Mouse (Mus musculus) liver, adult 2 months (tissue): ENCODE results near the gene Wnt5b. TPM values are rescaled to one million over a fixed set of nuclear protein-coding genes. Genes with fewer than 3 reads are reported as not detected.

Experiments
- DNase-seq: peaks from one replicate; pipeline ENCODE4 v3.0.0-alpha.2; 2011; ENCODE audit warnings: low read depth, low spot score; ENCODE audit errors: extremely low read depth
- H3K27ac ChIP-seq: fragments of 200-500 bp; replicated peaks from 2 replicates; pipeline ENCODE4 v1.5.1; 2012; ENCODE audit warnings: low read depth, mild to moderate bottlenecking, control low read depth, inconsistent platforms, low read length; ENCODE audit not compliant: insufficient read depth
- H3K27me3 ChIP-seq: fragments of 200-500 bp; 2 replicates; pipeline ENCODE4 v1.6.1; 2012; ENCODE audit warnings: mild to moderate bottlenecking, moderate library complexity, low read length, inconsistent platforms; ENCODE audit not compliant: control insufficient read depth, insufficient read depth
- H3K36me3 ChIP-seq: fragments of 200-500 bp; 2 replicates; pipeline ENCODE4 v1.6.1; 2012; ENCODE audit warnings: low read length, inconsistent platforms; ENCODE audit not compliant: control insufficient read depth, insufficient read depth
- H3K4me1 ChIP-seq: fragments of 200-500 bp; 2 replicates; pipeline ENCODE4 v1.6.1; 2011; ENCODE audit warnings: low read length; ENCODE audit not compliant: control insufficient read depth, insufficient read depth
- H3K4me3 ChIP-seq: fragments of 200-500 bp; 2 replicates; pipeline ENCODE4 v1.5.1; 2011; ENCODE audit warnings: low read depth, mild to moderate bottlenecking, control low read depth, low read length, moderate library complexity; ENCODE audit not compliant: insufficient read depth
- H3K79me2 ChIP-seq: fragments of 200-500 bp; 2 replicates; pipeline ENCODE4 v1.6.1; 2012; ENCODE audit warnings: inconsistent platforms, mild to moderate bottlenecking, low read length, moderate library complexity; ENCODE audit not compliant: control insufficient read depth, insufficient read depth
- H3K9ac ChIP-seq: fragments of 200-500 bp; 2 replicates; pipeline ENCODE4 v1.6.1; 2012; ENCODE audit warnings: low read depth, mild to moderate bottlenecking, control low read depth, inconsistent platforms, low read length
- CTCF ChIP-seq: fragments of 200-500 bp; IDR thresholded peaks from 2 replicates; pipeline ENCODE4 v1.5.1; 2011; ENCODE audit warnings: low read depth, low read length, control low read depth
- POLR2A ChIP-seq: fragments of 200-500 bp; IDR thresholded peaks from 2 replicates; pipeline ENCODE4 v1.6.1; 2011; ENCODE audit warnings: low read length, control low read depth; ENCODE audit not compliant: insufficient read depth; ENCODE audit errors: extremely low read depth
- WGBS: fragments of 180-500 bp; shearing (Covaris S2); methylation state at CpG from one replicate; pipeline ENCODE4 v1.1.7; 2018; 5-methylcytosine and 5-hydroxymethylcytosine counted together
- polyA plus RNA-seq: library from polyadenylated mRNA; depleted of rRNA; stranded (reverse); fragments of >200 nt; gene quantifications from 2 replicates; pipeline ENCODE4 v1.2.3, GENCODE M21; 2012
- total RNA-seq: library from RNA; depleted of rRNA; stranded (reverse); fragments of >200 nt; gene quantifications from 2 replicates; pipeline ENCODE4 v1.2.3, GENCODE M21; 2014

Gene Wnt5b
- total and polyA plus RNA-seq, 2 experiments, result 4.7 to 5.8 TPM

DNA sequence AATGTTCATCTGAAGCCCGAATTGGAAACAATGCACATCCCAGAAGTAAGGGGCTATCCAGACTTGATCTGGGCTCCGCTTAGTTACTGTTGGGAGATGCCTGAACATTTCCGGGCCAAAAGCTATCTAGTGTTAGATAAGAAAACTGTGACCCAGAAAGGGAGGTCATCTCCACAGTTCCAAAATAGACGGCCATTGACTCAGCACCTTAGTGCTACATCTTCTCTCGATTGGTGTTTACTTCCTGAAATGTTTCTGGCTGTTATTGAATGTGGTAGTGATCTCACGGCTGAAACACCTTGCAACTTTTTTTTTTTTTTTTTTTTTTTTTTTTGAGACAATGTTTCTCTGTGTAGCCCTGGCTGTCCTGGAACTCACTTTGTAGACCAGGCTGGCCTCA is 68.2 kb downstream of the Wnt5b start:
- Histone ChIP-seq H3K4me1 (peaks cover 16% of the 10 kb centered on the region), H3K4me3 (no peak overlapping the region), H3K36me3 (no peaks in the 10 kb centered on the region), H3K9ac (no peak overlapping the region), H3K79me2 (peaks cover 12% of the 10 kb centered on the region), H3K27ac (no peak overlapping the region), H3K27me3 (no peaks in the 10 kb centered on the region)
- DNase-seq, result no peak
- WGBS, result 40% methylated on average over 6 of the region's 6 CpGs
- TF ChIP-seq POLR2A (no peak), CTCF (no peak)

DNA sequence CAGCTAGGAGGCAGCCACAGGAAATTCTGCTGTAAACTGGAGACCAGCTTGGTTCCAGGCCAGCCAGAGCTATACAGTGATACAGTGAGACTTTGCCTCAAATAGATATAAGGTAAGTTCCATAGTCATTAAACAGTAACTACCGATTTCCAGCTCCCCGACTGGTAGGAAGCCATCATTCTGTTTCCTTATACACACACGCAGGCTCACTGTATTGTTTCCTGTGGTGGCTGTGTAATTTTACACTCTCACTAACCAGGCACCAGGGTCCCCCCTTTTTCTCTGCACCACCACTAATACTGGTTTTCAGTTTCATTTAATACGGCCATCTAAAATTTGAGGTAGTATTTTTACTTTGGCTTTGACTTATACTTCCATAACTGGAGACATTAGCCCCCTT is 70.2 kb downstream of the Wnt5b start:
- no peak for DNase-seq
- Histone ChIP-seq H3K27me3 (no peaks in the 10 kb centered on the region), H3K4me1 (peaks cover 9% of the 10 kb centered on the region), H3K4me3 (no peak overlapping the region), H3K9ac (no peak overlapping the region), H3K36me3 (no peaks in the 10 kb centered on the region), H3K79me2 (no peaks in the 10 kb centered on the region), H3K27ac (no peak overlapping the region)
- TF ChIP-seq CTCF (no peak), POLR2A (no peak)
- 64% methylated on average over 4 of the region's 4 CpGs for WGBS

DNA sequence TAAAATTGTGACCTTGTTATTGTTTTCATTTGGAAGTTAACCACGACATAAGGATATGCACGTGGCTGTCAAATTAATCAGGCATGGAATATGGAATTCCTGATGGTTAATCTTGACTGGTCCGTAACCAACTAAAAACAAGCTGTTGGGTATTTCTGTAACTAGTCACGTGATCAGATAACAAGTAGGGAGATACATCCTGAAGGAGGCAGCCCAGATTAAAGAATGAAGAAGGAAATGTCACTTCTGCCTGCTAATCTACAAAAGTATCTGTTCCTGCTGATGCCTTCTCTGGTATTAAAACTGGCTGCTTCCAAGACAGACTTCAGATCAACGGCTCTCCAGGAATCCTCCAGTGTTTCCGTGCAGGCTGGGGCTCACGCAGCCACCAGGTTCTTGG is 70.7 kb downstream of the Wnt5b start:
- DNase-seq, result no peak
- Histone ChIP-seq H3K9ac (no peak overlapping the region), H3K4me3 (no peak overlapping the region), H3K79me2 (no peaks in the 10 kb centered on the region), H3K36me3 (no peaks in the 10 kb centered on the region), H3K4me1 (peaks cover 8% of the 10 kb centered on the region), H3K27ac (no peak overlapping the region), H3K27me3 (no peaks in the 10 kb centered on the region)
- no peak for TF ChIP-seq CTCF
- no peak for TF ChIP-seq POLR2A
- WGBS, result 73% methylated on average over 7 of the region's 7 CpGs

DNA sequence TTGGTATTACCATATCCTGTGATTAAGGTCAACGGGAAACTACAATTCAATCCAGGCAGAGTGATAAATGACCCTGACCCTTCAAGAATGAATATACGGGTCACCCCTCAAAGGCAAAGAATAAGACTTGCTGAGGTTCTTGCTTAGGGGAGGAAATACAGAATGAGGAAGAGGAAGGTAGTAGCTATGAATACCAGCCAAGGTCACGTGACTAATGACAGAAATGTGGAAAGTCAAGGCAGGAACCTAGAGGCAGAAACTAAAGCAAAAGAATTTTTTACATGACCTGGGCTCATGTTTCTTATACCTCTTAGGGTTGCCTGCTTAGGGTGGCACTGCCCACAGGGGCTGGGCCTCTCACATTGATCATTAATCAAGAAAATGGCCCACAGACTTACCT is 71.4 kb downstream of the Wnt5b start:
- Histone ChIP-seq H3K4me1 (peaks cover 9% of the 10 kb centered on the region), H3K27me3 (no peaks in the 10 kb centered on the region), H3K4me3 (no peak overlapping the region), H3K9ac (no peak overlapping the region), H3K36me3 (no peaks in the 10 kb centered on the region), H3K27ac (no peak overlapping the region), H3K79me2 (no peaks in the 10 kb centered on the region)
- no peak for TF ChIP-seq CTCF
- TF ChIP-seq POLR2A, result no peak
- WGBS, result 73% methylated on average over 3 of the region's 3 CpGs
- no peak for DNase-seq

DNA sequence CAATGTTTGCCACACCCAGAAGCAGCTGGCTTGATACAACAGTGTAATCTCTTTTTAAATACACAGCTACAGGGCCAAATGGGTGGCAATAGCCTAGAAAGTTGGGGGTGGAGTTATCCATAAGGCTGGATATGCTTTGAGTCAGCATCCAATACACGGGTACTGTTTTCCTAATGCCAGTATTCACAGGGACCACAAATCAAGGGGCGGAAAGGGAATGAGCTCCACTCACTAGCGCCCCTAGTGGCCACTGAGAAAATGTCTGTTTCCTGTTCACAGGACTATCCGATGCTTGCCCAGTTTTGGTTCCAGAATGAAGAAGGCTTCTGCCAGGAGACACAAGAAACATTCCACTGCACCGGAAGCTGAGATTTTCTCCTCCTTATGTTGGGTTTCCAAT is 72.0 kb downstream of the Wnt5b start:
- H3K27ac ChIP-seq, result no peak overlapping the region
- TF ChIP-seq POLR2A, result no peak
- peak; percentile 69; the same call in 1 of the 2 replicates for TF ChIP-seq CTCF
- no peaks in the 10 kb centered on the region for H3K79me2 ChIP-seq
- H3K4me1 ChIP-seq, result peaks cover 6% of the 10 kb centered on the region
- no peaks in the 10 kb centered on the region for H3K27me3 ChIP-seq
- DNase-seq, result no peak
- WGBS, result 20% methylated on average over 5 of the region's 5 CpGs
- H3K36me3 ChIP-seq, result no peaks in the 10 kb centered on the region
- H3K9ac ChIP-seq, result no peak overlapping the region
- H3K4me3 ChIP-seq, result no peak overlapping the region

DNA sequence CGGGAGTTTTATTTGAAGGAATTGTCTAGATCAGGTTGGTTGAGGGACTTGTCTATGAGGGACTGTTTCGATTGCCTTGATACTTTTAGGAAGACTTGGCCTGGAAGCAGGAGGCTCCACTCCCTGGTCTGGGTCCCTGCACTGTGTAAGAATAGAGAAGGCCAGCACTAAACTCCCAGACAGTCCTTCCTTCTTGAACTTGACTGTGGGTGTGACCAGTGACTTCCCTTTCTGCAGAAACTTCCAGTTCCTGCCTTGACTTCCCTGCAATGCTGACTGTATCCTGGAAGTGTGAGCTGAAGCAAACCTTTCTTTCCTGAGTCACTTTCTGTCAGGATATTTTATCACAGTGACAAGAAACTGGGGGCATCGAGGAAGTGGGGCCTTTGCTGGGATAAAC is 73.4 kb downstream of the Wnt5b start:
- WGBS, result 78% methylated on average over 3 of the region's 3 CpGs
- H3K9ac ChIP-seq, result no peak overlapping the region
- no peaks in the 10 kb centered on the region for H3K27me3 ChIP-seq
- no peak for DNase-seq
- no peak overlapping the region for H3K4me3 ChIP-seq
- no peak overlapping the region for H3K27ac ChIP-seq
- TF ChIP-seq CTCF (no peak), POLR2A (no peak)
- H3K79me2 ChIP-seq, result no peaks in the 10 kb centered on the region
- no peaks in the 10 kb centered on the region for H3K36me3 ChIP-seq
- peaks cover 8% of the 10 kb centered on the region for H3K4me1 ChIP-seq
